Mouse (Mus musculus) cerebellum, adult 2 months (tissue): ENCODE measurements around the gene Phactr3. TPM values are rescaled to one million over a fixed set of nuclear protein-coding genes. Genes with fewer than 3 reads are reported as not detected.
"Not testable (repeated sequence)": the region's sequence is repeated elsewhere in the genome, so short reads cannot be mapped to it uniquely, and the experiment has no call there.

Experiments used
- DNase-seq, 2 experiments: peaks; one replicate each; pipeline ENCODE4 v3.0.0; 2021
- H3K27ac ChIP-seq: fragments of 200-500 bp; 2 replicates; pipeline ENCODE4 v1.5.1; 2012; ENCODE audit warnings: low read length, control low read depth, inconsistent platforms; ENCODE audit not compliant: insufficient read depth
- H3K27me3 ChIP-seq: fragments of 200-500 bp; 2 replicates; pipeline ENCODE4 v1.6.1; 2012; ENCODE audit warnings: inconsistent platforms, mild to moderate bottlenecking, low read length, moderate library complexity; ENCODE audit not compliant: control insufficient read depth, insufficient read depth
- H3K4me1 ChIP-seq: fragments of 200-500 bp; 2 replicates; pipeline ENCODE4 v1.6.1; 2011; ENCODE audit warnings: low read length; ENCODE audit not compliant: control insufficient read depth, insufficient read depth
- H3K4me3 ChIP-seq: fragments of 200-500 bp; replicated peaks from 2 replicates; pipeline ENCODE3; 2011; ENCODE audit warnings: mild to moderate bottlenecking, low read depth, low read length, control low read depth; ENCODE audit not compliant: insufficient read depth
- CTCF ChIP-seq: fragments of 200-500 bp; IDR thresholded peaks from 2 replicates; pipeline ENCODE4 v1.5.1; 2011; ENCODE audit warnings: low read depth, mild to moderate bottlenecking, control low read depth, low read length, moderate library complexity, borderline replicate concordance; ENCODE audit not compliant: insufficient read depth
- POLR2A ChIP-seq: fragments of 200-500 bp; IDR thresholded peaks from 2 replicates; pipeline ENCODE4 v1.6.1; 2011; ENCODE audit warnings: low read length, control low read depth, borderline replicate concordance; ENCODE audit not compliant: insufficient read depth
- WGBS: fragments of 180-500 bp; shearing (Covaris S2); methylation state at CpG from one replicate; pipeline ENCODE4 v1.1.7; 2018; 5-methylcytosine and 5-hydroxymethylcytosine counted together
- polyA plus RNA-seq: library from polyadenylated mRNA; depleted of rRNA; stranded (reverse); fragments of >200 nt; gene quantifications from 2 replicates; pipeline ENCODE4 v1.2.3, GENCODE M21; 2012; rRNA removed

The Phactr3 gene
- polyA plus RNA-seq, 1 experiment: 79.8 TPM

DNA sequence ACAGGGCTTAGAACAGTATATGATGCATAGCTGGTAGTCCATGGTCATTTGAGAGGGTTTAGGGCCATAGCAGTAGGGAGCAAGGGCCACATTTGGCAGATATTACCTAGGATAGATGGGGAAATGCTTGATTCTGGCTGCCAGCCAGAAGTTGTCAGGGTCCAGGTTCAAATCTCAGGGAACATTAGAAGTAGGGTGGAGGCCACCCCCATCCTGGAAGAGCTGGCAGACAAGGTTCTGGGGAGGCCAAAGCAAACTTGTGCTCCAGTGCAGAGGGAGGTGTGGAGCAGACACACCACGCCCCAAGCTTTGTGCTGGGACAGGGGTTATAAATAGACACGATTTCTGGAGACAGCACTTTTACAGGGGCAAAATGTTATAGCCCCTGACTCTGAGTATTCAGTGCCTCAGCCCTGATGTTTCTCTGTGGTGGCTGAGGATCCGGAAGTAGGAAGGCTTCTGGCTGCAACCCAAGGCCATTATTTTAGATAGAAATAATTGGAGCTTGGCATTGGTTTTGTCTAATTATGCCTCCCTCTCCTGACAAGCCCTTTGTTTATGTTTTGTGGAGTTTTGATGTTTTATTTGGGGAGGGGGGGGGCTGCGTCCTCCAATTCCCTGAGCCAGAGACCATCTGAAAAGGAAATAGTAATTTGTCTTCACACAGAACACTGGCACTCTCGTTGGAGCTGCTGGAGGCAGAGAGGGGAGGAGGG, 208.1 kb downstream of the Phactr3 start:
- no peak for DNase-seq
- Histone ChIP-seq H3K4me3 (no peak overlapping the region), H3K27me3 (no peaks in the 10 kb centered on the region), H3K4me1 (peaks cover 26% of the 10 kb centered on the region), H3K27ac (no peak overlapping the region; the same call in 1 of the 2 replicates)
- WGBS: 12% methylated on average over 5 of the region's 5 CpGs
- no peak for TF ChIP-seq CTCF
- no peak for TF ChIP-seq POLR2A

DNA sequence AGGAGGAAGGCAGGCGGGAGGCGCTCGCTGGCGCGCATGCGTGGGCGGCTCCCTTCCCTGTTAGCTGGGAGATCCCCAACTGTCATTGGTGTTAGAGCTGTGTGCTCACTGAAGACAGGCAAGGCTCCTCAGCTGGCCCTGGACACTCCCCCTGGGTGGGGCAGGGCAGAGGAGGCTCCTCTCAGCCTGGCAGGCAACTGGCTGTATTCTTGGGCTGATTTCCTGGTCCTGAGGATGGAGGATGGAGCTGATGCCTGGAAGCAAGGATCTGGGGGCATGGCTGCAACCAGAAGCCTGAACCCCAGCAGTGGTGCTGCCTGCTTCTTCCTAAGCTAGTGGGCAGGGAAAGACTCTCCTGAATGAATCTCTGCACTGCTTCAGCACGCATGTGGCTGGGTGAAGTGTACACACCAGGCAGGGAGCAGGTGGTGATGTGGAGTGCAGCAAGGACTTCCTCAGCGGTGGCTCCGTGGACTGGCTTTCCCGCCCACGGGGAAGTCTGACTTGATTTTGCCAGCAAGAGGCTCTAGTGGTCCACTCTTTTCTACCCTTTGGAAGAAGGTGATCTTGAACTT, 208.8 kb downstream of the Phactr3 start:
- Histone ChIP-seq H3K27me3 (no peaks in the 10 kb centered on the region), H3K4me3 (peak overlapping the region; percentile 17), H3K4me1 (peaks cover 26% of the 10 kb centered on the region), H3K27ac (peak overlapping the region; percentile 18; the same call in 1 of the 2 replicates)
- TF ChIP-seq POLR2A: no peak
- no peak for TF ChIP-seq CTCF
- 4% methylated on average over 12 of the region's 12 CpGs for WGBS
- DNase-seq: peak; percentile 79 to 86

DNA sequence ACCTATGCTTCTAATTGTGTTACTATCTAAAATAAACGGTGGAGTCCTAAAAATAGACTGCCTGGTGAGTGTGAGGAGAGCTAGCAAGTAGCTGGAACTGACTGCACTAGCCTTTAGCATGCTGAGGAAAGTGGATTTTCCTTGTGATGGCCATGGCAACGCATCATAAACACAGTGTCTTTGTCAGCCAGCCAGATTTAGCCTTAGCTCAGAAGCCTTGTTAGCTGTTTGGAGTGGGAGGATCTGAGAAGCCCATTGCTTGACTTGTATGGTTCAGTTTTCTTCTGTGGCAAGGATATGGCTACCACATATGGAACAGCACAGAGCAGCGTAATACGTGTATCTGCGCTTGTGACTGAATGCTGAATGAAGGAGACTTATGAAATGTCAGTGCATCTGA, 210.8 kb downstream of the Phactr3 start:
- WGBS: 51% methylated on average over 5 of the region's 5 CpGs
- TF ChIP-seq POLR2A (no peak), CTCF (no peak)
- Histone ChIP-seq H3K4me1 (peaks cover 22% of the 10 kb centered on the region), H3K27me3 (no peaks in the 10 kb centered on the region), H3K27ac (no peak overlapping the region), H3K4me3 (no peak overlapping the region)
- DNase-seq: peak in 1 of 2 experiments; percentile 37

DNA sequence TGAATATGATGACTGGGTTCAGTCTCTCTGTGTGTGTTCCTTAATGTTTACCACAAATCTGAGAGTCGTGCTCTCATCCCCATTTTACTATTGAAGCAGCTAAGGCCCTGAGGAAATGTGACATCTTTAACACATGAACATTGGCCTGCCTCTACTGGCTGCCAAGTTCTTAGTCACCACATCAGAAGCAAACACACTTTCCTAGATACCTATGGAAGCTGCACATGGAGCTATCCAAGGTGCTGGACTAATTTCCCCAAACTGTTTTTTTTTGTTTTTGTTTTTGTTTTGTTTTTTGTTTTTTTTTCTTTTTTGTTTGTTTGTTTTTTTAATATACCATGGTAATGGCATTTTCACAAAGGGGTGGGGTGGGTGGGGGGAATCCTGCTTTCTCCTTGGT, 211.2 kb downstream of the Phactr3 start:
- no peak for TF ChIP-seq CTCF
- TF ChIP-seq POLR2A: no peak
- H3K4me3 ChIP-seq: no peak overlapping the region
- H3K4me1 ChIP-seq: peaks cover 22% of the 10 kb centered on the region
- H3K27me3 ChIP-seq: no peaks in the 10 kb centered on the region
- H3K27ac ChIP-seq: no peak overlapping the region
- DNase-seq: no peak
- WGBS: 21% methylated on average over 1 of the region's 1 CpGs

DNA sequence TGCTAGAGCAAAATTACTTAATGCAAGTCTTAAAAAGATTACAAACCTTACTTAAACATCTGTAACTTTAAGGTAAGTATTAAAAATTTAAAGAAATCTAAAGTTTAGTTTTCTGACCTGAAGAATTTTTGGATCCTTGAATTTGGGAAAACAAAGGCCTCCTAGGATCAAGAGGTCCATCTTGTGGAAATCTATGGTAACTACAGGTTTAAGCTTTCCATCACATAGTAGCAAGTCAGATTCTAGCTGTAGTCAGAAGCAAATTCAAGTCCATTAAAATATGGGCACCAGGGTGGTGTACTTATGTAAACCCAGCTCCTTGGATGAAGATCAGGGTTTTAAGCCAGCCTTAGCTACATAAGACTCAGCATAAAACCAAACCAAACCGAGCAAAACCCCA, 219.1 kb downstream of the Phactr3 start:
- H3K4me1 ChIP-seq: no peaks in the 10 kb centered on the region
- no peak overlapping the region for H3K27ac ChIP-seq
- no peak for TF ChIP-seq POLR2A
- peak; percentile 31; the same call in 1 of the 2 replicates for TF ChIP-seq CTCF
- no peak overlapping the region for H3K4me3 ChIP-seq
- no peaks in the 10 kb centered on the region for H3K27me3 ChIP-seq
- DNase-seq: no peak
- 44% methylated on average over 1 of the region's 1 CpGs for WGBS

DNA sequence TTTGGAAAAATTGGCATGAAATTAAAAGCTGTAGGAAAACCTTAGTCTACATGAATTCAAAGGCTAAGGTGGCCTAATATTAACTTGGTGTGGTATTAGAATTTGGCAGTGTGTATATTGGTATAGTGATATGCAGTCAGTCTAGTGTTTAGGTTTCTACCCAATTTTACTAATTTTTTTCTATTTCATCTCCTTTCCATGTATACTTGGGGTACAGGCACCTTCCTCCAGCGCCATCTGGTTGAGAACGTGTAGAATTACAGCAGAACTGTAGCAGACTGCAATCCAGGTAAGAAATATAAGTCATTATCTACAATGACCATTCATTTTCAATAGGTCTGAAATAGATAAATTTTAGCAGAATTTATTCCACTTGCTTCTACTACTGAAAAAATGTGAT, 220.3 kb downstream of the Phactr3 start:
- Histone ChIP-seq H3K4me3 (no peak overlapping the region), H3K27me3 (no peaks in the 10 kb centered on the region), H3K4me1 (no peaks in the 10 kb centered on the region), H3K27ac (no peak overlapping the region)
- no peak for DNase-seq
- 6% methylated on average over 2 of the region's 2 CpGs for WGBS
- TF ChIP-seq POLR2A (no peak), CTCF (peak; percentile 55; the same call in 1 of the 2 replicates)

DNA sequence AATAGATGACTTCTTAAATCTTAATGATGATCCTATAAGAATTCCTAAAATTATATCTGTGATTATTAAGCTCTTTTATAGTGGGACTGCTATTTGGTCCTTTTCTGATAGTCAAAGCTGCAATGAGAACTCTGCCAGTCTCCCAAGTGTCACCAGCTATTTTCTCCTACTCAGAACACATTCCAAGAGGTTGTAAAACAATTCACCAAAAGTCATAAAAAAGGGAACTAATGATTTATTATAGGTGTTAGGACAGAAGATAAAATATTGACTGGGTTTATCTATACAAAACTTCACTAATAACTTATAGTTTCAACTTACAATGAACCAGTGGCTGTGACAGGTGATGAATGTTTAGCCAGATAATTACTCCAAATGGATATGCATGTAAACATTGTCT, 223.3 kb downstream of the Phactr3 start:
- DNase-seq, H3K27ac ChIP-seq, H3K4me3 ChIP-seq, H3K4me1 ChIP-seq, H3K27me3 ChIP-seq: not testable (repeated sequence)

DNA sequence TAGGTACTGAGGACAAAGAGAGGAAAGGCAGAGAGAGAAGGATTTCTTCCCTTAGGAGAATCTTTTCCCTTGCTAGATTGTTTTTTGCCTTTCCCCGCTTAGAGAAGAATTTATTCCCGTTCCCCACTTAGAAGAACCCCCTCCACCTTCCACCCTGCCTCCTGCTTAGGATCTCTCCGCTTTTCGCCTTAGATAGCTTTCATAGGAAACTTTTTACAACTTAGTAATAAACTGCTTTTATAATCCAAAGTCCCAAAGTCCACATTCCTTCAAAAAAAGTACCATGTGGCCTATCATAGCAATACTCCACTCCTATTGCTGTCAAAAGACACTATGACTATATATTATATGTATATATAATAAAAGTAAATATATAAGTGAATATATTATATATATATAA, 223.8 kb downstream of the Phactr3 start:
- DNase-seq: no peak
- H3K4me3 ChIP-seq: no peak overlapping the region
- H3K27ac ChIP-seq: no peak overlapping the region
- TF ChIP-seq POLR2A (no peak), CTCF (no peak)
- no peaks in the 10 kb centered on the region for H3K4me1 ChIP-seq
- 84% methylated on average over 4 of the region's 4 CpGs for WGBS
- no peaks in the 10 kb centered on the region for H3K27me3 ChIP-seq

Other genes with a start within 250 kb of the Phactr3 start
- 3.4 and 4.1 TPM in 2 replicates for gene Gm14327, start 221.9 kb upstream of the Phactr3 start, polyA plus RNA-seq
- gene Zfp972, start 193.4 kb upstream of the Phactr3 start, polyA plus RNA-seq: 0.39 and 1.8 TPM in 2 replicates
- 21.8 and 22.1 TPM in 2 replicates for gene Gm14326, start 161.7 kb upstream of the Phactr3 start, polyA plus RNA-seq
- gene Zfp971, start 95.7 kb upstream of the Phactr3 start, polyA plus RNA-seq: 15.4 and 15.9 TPM in 2 replicates
- gene Zfp931, start 40.5 kb upstream of the Phactr3 start, polyA plus RNA-seq: 17.1 and 19.5 TPM in 2 replicates